Mouse (Mus musculus) CH12.LX (cell line): Measurements from ENCODE around the gene Cabin1.

Source experiments
- CHD2 ChIP-seq: IDR thresholded peaks from 2 replicates; pipeline ENCODE4 v1.6.1; 2011; ENCODE audit warnings: low read length, improper control_type of control experiment
- CTCF ChIP-seq, 2 experiments: IDR thresholded peaks in 1 of 2; conservative IDR thresholded peaks in 1 of 2; 2 replicates each; pipeline ENCODE4 v1.5.1; 2011 to 2012; ENCODE audit warnings: low read depth in 2 of 2, low read length in 2 of 2, improper control_type of control experiment in 1 of 2, inconsistent platforms in 1 of 2, mild to moderate bottlenecking in 1 of 2, moderate library complexity in 1 of 2
- ETS1 ChIP-seq: conservative IDR thresholded peaks from 2 replicates; pipeline ENCODE4 v1.6.1; 2012; ENCODE audit warnings: low read depth, mild to moderate bottlenecking, inconsistent platforms, low read length, improper control_type of control experiment, moderate library complexity
- MAX ChIP-seq: IDR thresholded peaks from 2 replicates; pipeline ENCODE4 v1.6.1; 2011; ENCODE audit warnings: low read length, improper control_type of control experiment

DNA sequence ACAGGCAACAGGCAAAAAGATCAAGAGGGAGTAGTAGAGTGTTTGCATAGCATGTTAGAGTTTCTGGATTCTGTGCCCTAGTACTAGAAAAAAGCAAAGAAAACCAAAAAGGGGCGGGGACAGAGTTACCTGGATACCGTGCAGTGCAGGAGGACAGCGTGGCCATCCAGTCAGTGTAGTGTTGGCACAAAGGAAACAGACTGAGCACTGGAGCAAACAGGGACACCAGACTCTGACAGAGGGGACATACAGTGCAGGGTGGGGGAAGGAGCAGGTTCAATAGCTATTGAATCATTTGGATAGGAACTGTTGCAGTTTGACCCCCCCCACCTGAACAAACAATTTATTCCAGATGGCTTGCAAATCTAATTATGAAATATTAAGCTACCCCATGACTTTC lies 137.2 kb downstream of the Cabin1 start:
- no peak for TF ChIP-seq CTCF (conservative IDR thresholded peaks at IDR 0.05 in 1 of 2, IDR thresholded peaks at IDR 0.05 in 1 of 2; ENCODE audit: low read depth in 2 of 2, low read length in 2 of 2)
- TF ChIP-seq ETS1 = no peak
- TF ChIP-seq CHD2 = no peak
- TF ChIP-seq MAX = no peak
